Mouse (Mus musculus) pancreas, adult 10 weeks (tissue): Measurements from ENCODE around the gene Ppib. TPM values are rescaled to one million over a fixed set of nuclear protein-coding genes. Genes with fewer than 3 reads are reported as not detected.

Experiments used
- polyA plus RNA-seq: library from polyadenylated mRNA; stranded (reverse); fragments of 350-450 nt; fragmentation: Illumina TruSeq; extraction: RNeasy Lipid Tissue Mini Kit (QIAGEN cat#74804); gene quantifications from one replicate; pipeline ENCODE4 v1.2.3, GENCODE M21; 2015; ENCODE audit warnings: low read depth, low replicate concordance; ENCODE audit not compliant: insufficient read depth

The Ppib gene
- polyA plus RNA-seq, result 285 TPM

DNA sequence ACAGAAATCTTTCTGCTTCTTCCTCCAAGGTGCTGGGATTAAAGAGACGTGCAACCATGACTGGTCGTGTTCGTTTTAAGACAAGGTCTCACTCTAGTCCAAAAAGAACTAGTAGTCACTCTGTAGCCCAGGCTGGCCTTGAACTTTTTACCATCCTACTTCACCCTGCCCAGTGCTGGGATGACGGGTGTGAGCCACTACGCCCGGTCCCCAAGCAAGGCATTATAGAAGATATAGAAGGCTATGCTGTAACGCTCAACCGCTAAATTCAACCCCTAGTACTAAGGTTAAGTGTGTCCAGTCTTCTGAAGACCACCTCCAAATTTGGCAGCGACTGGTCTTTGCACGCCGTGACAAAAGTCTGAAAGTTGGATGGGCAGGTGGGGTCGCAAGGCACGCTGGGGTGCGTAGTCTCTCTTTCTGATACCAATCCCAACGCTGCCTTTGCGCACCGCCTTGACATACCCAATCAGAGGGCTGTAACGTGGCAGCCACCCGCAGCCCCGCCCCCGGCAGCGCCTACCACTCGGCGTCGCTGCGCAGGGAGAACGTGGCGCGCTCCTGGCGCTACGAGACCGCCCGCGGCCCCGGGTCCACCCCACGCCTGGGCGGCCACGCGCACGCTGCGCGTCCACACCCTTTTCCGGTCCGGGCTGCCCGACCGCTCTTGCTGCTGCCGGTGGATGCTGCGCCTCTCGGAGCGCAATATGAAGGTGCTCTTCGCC, at the start of gene Ppib:
Gene Ppib (plus strand): TSS at position 640 of the 725 bp plus-strand sequence.

DNA sequence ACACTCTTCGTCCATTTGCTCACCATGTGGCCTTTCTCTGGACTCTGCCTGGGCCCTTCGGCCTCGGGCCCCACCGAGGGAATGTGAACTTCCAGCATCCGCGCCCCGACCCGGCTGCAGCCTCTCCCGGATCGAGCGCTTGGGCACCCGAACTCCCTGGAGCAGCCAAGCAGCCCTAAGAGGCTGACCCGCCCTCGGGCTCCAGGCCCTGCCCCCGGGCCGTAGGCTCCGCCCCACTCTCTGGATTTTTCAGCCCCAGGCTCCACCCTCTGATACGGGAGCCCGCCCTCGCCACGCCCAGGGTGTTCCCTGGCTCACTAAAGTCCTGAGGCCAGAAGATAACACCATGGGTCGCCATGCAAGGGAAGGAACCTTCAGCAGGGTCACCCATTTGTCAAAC, 9.6 kb downstream of the Ppib start, which contains the start of gene Snx22:
Gene Snx22 (minus strand): TSS at position 137 of the 400 bp plus-strand sequence.

Other genes with a start within 250 kb of the Ppib start
- 5.2 TPM for gene Zfp609, start 232.7 kb upstream of the Ppib start, polyA plus RNA-seq
- gene Pclaf, start 170.0 kb upstream of the Ppib start, polyA plus RNA-seq, result not detected
- 3.6 TPM for gene Trip4, start 151.4 kb upstream of the Ppib start, polyA plus RNA-seq
- gene Csnk1g1, start 151.3 kb upstream of the Ppib start, polyA plus RNA-seq, result 4.0 TPM
- not detected for gene Snx22, start 9.5 kb downstream of the Ppib start, polyA plus RNA-seq
- gene Snx1, start 66.4 kb downstream of the Ppib start, polyA plus RNA-seq, result 16.4 TPM
- gene Ciao2a, start 66.4 kb downstream of the Ppib start, polyA plus RNA-seq, result 9.5 TPM
- gene Dapk2, start 98.0 kb downstream of the Ppib start, polyA plus RNA-seq, result 1.9 TPM